Mouse (Mus musculus): Measurements from ENCODE around the gene Rbfox1.

GRCm38 (mm10) chr16:6448250-6448649, 563.1 kb downstream of the Rbfox1 start:
- TF ChIP-seq FLI1 (IDR thresholded peaks at IDR 0.05; ENCODE audit: low read length) = no peak
- TF ChIP-seq GATA1 (IDR thresholded peaks at IDR 0.05; ENCODE audit: borderline replicate concordance, low read length) = no peak

Data from megakaryocyte, embryonic 14.5 days (primary cell).